Mouse (Mus musculus): ENCODE measurements around the gene Cabp1. TPM values are rescaled to one million over a fixed set of nuclear protein-coding genes. Genes with fewer than 3 reads are reported as not detected.
"Not testable (repeated sequence)": the region's sequence is repeated elsewhere in the genome, so short reads cannot be mapped to it uniquely, and the experiment has no call there.

Gene Cabp1
- polyA plus RNA-seq, 1 experiment, result 1.0 TPM

DNA sequence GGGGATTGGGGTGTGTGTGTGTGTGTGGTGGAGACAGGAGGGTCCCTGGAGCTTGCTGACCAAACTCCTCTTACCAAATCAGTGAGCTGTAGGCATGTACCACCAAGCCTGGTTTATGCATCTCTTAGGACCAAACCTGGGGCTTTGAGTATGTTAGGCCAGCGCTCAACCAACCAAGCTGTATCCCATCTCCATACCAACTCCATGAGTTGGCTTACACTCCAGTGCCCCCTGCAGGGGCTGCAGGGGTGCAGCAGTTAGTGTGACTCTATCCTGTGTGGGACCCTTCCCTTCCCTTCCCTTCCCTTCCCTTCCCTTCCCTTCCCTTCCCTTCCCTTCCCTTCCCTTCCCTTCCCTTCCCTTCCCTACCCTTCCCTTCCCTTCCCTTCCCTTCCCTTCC is 19.6 kb downstream of the Cabp1 start:
- no peaks in the 10 kb centered on the region for H3K27me3 ChIP-seq (ENCODE audit: control insufficient read depth, insufficient read depth, low read length)
- TF ChIP-seq POLR2A (IDR thresholded peaks at IDR 0.05; ENCODE audit: low read depth, low read length), result no peak
- TF ChIP-seq CTCF (IDR thresholded peaks at IDR 0.05; ENCODE audit: extremely low read depth, insufficient read length, insufficient replicate concordance, low read depth, low read length), result no peak
- H3K36me3 ChIP-seq (ENCODE audit: control insufficient read depth, insufficient read depth, low read length), result no peaks in the 10 kb centered on the region
- H3K4me3 ChIP-seq (ENCODE audit: low read depth, low read length), result no peak overlapping the region
- no peak overlapping the region for H3K27ac ChIP-seq (ENCODE audit: insufficient read depth, low read depth, low read length)
- H3K4me1 ChIP-seq (ENCODE audit: control insufficient read depth, insufficient read depth, insufficient read length, low read length), result peaks cover 2% of the 10 kb centered on the region; the same call in 1 of the 2 replicates
- 81% methylated on average over 1 of the region's 1 CpGs for WGBS

DNA sequence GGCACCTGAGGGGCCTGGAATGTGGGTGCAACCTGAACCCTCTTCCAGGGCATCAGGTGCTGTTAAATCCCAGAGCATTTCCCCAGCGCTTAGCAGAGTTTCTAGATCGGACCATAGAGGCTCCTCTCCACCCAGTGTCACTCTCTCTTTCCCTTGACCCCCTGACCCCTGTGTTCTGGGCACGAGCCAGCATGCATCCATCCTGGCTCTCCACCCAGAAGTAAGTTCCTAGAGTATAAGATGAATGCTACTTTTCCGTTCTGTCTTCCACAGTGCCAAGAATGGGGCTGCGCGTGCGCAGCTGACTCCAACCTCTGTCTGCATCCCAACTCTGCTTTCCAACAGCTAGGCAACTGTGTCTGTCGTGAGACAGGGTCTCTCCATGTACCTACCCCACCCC is 24.0 kb downstream of the Cabp1 start:
- TF ChIP-seq CTCF (IDR thresholded peaks at IDR 0.05; ENCODE audit: extremely low read depth, insufficient read length, insufficient replicate concordance, low read depth, low read length) (no peak), POLR2A (IDR thresholded peaks at IDR 0.05; ENCODE audit: low read depth, low read length) (no peak)
- Histone ChIP-seq H3K27me3 (ENCODE audit: control insufficient read depth, insufficient read depth, low read length) (no peaks in the 10 kb centered on the region), H3K4me1 (ENCODE audit: control insufficient read depth, insufficient read depth, insufficient read length, low read length) (peaks cover 10% of the 10 kb centered on the region), H3K27ac (ENCODE audit: insufficient read depth, low read depth, low read length) (no peak overlapping the region), H3K36me3 (ENCODE audit: control insufficient read depth, insufficient read depth, low read length) (no peaks in the 10 kb centered on the region), H3K4me3 (ENCODE audit: low read depth, low read length) (no peak overlapping the region)
- 83% methylated on average over 8 of the region's 8 CpGs for WGBS

DNA sequence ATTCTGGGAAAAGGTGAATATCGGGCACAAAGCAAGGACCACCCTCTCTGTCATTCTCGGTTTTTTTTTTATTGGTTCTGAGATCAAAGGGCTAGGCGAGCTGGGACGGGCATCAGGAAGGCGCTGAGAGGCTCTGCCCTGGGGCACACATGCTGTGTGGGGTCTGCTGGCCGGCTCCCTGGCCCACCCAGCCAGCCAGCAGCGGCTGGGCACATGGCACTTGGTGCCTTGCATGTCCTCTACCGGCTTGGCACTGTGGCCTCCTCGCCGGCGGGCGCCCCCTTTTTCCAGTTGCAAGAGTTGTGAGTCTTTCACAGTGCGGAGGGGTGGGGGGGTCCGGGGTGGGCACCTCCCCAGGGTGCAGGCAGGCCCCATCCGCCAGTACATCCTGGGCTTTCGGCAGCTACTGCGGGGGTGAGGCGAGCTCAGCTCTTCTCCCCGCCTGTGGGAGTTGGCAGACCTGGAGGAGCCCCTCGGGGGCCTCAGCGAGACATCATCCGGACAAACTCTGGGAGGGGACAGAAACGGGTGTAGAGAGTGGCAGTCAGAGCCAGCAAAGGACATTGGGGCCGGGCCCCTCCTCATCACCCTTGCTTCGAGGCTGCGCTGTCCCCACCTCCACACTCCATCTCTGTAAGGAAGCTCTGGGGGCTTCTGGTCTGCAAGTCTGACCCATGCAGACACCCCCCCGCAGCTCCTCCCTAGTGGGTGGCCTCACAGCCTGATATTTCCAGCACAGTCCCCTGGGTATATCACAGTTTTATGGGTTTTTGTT is 25.4 kb downstream of the Cabp1 start:
- no peaks in the 10 kb centered on the region for H3K27me3 ChIP-seq (ENCODE audit: control insufficient read depth, insufficient read depth, low read length)
- WGBS, result 70% methylated on average over 27 of the region's 27 CpGs
- peaks cover 10% of the 10 kb centered on the region for H3K4me1 ChIP-seq (ENCODE audit: control insufficient read depth, insufficient read depth, insufficient read length, low read length)
- TF ChIP-seq CTCF (IDR thresholded peaks at IDR 0.05; ENCODE audit: extremely low read depth, insufficient read length, insufficient replicate concordance, low read depth, low read length) (no peak), POLR2A (IDR thresholded peaks at IDR 0.05; ENCODE audit: low read depth, low read length) (no peak)
- H3K4me3 ChIP-seq (ENCODE audit: low read depth, low read length), result no peak overlapping the region
- H3K27ac ChIP-seq (ENCODE audit: insufficient read depth, low read depth, low read length), result no peak overlapping the region
- H3K36me3 ChIP-seq (ENCODE audit: control insufficient read depth, insufficient read depth, low read length), result no peaks in the 10 kb centered on the region

DNA sequence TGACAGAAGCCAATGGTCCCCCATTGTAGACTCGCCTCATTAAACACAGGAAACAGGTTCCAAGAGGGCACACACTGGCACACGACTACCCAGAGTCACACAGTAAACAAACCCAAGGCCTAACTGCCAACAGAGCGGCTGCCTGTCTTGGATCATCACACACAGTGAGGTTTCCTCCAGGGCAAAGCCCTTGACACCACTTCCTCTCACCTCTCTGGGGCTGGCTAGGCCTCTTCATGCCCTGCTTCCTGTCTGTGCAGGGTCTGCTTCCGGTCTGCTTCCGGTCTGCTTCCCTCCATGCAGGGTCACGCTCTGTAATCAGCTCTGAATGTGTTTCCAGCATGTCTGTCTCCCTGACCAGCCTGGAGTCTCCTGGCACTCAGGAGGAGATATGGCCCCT is 26.8 kb downstream of the Cabp1 start:
- peaks cover 10% of the 10 kb centered on the region for H3K4me1 ChIP-seq (ENCODE audit: control insufficient read depth, insufficient read depth, insufficient read length, low read length)
- 45% methylated on average over 6 of the region's 6 CpGs for WGBS
- no peaks in the 10 kb centered on the region for H3K36me3 ChIP-seq (ENCODE audit: control insufficient read depth, insufficient read depth, low read length)
- H3K27me3 ChIP-seq (ENCODE audit: control insufficient read depth, insufficient read depth, low read length), result no peaks in the 10 kb centered on the region
- H3K4me3 ChIP-seq (ENCODE audit: low read depth, low read length), result no peak overlapping the region
- TF ChIP-seq CTCF (IDR thresholded peaks at IDR 0.05; ENCODE audit: extremely low read depth, insufficient read length, insufficient replicate concordance, low read depth, low read length), result no peak
- TF ChIP-seq POLR2A (IDR thresholded peaks at IDR 0.05; ENCODE audit: low read depth, low read length), result no peak
- no peak overlapping the region for H3K27ac ChIP-seq (ENCODE audit: insufficient read depth, low read depth, low read length)

DNA sequence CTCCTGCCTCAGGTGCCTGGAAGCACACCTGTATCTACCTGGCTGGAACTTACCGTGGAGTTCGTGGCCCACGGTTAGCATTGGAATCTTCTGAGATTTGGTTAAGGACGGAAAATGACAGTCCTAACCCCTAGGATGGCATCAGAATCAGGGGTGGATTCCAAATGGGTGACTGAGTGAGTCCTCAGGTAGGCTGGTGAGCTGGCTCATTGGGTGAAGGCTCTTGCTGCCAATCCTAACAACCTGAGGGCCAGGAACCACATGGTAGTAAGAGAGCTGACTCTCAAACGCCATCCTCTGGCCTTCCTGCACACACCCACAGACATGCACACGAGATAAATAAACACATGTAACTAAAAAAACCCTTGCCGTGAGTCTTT is 27.4 kb downstream of the Cabp1 start:
- H3K4me3 ChIP-seq (ENCODE audit: low read depth, low read length), result no peak overlapping the region
- 33% methylated on average over 7 of the region's 7 CpGs for WGBS
- peaks cover 10% of the 10 kb centered on the region for H3K4me1 ChIP-seq (ENCODE audit: control insufficient read depth, insufficient read depth, insufficient read length, low read length)
- no peaks in the 10 kb centered on the region for H3K27me3 ChIP-seq (ENCODE audit: control insufficient read depth, insufficient read depth, low read length)
- TF ChIP-seq CTCF (IDR thresholded peaks at IDR 0.05; ENCODE audit: extremely low read depth, insufficient read length, insufficient replicate concordance, low read depth, low read length) (no peak), POLR2A (IDR thresholded peaks at IDR 0.05; ENCODE audit: low read depth, low read length) (no peak)
- H3K27ac ChIP-seq (ENCODE audit: insufficient read depth, low read depth, low read length), result no peak overlapping the region
- H3K36me3 ChIP-seq (ENCODE audit: control insufficient read depth, insufficient read depth, low read length), result no peaks in the 10 kb centered on the region

DNA sequence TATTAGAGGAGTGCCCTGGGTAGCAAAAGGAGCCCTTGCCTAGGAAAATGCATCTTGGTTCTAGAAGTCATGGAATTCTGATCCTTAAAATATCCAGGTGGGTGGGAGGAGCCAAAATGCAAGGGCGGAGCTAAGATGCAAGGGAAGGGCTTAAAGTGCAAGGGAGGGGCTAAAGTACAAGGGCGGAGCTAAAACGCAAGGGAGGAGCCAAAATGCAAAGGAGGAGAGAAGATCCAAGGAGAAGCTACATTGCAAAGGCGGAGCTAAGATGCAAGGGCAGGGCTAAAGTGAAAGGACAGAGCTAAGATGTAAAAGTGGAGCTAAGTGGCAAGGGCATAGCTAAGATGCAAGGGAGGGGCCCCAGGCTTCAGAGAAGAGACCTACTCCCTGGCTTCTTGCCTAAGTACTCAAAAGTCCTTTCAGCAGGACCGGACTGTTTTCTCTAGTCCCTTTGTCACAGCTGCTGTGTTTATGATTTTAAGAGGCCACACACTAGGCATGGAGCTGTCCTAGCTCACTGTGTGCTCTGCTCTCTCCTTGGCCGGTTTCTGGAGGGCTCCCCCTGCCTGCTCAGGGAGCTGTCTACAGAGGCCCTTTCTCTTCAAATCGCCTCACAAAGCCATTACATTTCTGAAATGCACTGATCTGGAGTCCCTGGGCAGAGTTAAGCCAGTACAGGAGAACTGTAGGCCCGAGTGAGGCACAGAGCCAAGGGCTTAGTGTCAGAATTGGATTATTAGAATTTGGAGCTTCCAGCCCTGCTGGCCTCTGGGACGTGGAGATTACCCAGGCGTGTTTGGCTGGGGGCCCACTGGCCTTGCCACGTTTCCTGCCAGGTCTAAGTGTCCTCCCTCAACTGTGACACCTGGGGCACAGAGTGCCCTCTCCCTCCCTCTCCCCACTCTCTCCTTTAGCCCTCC is 28.0 kb downstream of the Cabp1 start:
- H3K36me3 ChIP-seq (ENCODE audit: control insufficient read depth, insufficient read depth, low read length), result no peaks in the 10 kb centered on the region
- 23% methylated on average over 11 of the region's 11 CpGs for WGBS
- peaks cover 15% of the 10 kb centered on the region for H3K4me1 ChIP-seq (ENCODE audit: control insufficient read depth, insufficient read depth, insufficient read length, low read length)
- no peak for TF ChIP-seq POLR2A (IDR thresholded peaks at IDR 0.05; ENCODE audit: low read depth, low read length)
- no peak for TF ChIP-seq CTCF (IDR thresholded peaks at IDR 0.05; ENCODE audit: extremely low read depth, insufficient read length, insufficient replicate concordance, low read depth, low read length)
- 0 out of 2 replicates have a peak overlapping the region, but pooled peaks have one; percentile 0 for H3K27ac ChIP-seq (ENCODE audit: insufficient read depth, low read depth, low read length)
- no peaks in the 10 kb centered on the region for H3K27me3 ChIP-seq (ENCODE audit: control insufficient read depth, insufficient read depth, low read length)
- no peak overlapping the region for H3K4me3 ChIP-seq (ENCODE audit: low read depth, low read length)

DNA sequence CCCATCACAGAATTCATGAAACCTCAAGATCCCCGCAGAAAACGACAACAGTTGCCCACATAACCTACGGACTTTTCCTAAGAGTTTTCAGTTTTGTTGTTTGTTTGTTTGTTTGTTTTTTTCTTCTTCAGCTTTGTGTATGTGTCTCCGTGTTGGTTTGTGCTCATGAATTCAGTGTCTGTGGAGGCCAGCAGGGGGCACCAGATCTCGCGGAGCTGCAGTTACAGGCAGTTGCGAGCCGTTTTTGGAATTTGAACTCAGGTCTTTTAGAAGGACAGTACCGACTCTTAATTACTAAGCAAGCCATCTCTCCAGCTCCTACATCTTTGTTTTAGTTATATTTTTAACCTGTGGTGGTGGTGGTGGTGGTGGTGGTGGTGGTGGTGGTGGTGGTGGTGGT is 28.8 kb downstream of the Cabp1 start:
- Histone ChIP-seq H3K36me3 (ENCODE audit: control insufficient read depth, insufficient read depth, low read length) (no peaks in the 10 kb centered on the region), H3K4me3 (ENCODE audit: low read depth, low read length) (no peak overlapping the region), H3K27me3 (ENCODE audit: control insufficient read depth, insufficient read depth, low read length) (no peaks in the 10 kb centered on the region), H3K4me1 (ENCODE audit: control insufficient read depth, insufficient read depth, insufficient read length, low read length) (peaks cover 21% of the 10 kb centered on the region), H3K27ac (ENCODE audit: insufficient read depth, low read depth, low read length) (no peak overlapping the region)
- no peak for TF ChIP-seq POLR2A (IDR thresholded peaks at IDR 0.05; ENCODE audit: low read depth, low read length)
- peak; percentile 50; the same call in 1 of the 2 replicates for TF ChIP-seq CTCF (IDR thresholded peaks at IDR 0.05; ENCODE audit: extremely low read depth, insufficient read length, insufficient replicate concordance, low read depth, low read length)
- 54% methylated on average over 9 of the region's 9 CpGs for WGBS

DNA sequence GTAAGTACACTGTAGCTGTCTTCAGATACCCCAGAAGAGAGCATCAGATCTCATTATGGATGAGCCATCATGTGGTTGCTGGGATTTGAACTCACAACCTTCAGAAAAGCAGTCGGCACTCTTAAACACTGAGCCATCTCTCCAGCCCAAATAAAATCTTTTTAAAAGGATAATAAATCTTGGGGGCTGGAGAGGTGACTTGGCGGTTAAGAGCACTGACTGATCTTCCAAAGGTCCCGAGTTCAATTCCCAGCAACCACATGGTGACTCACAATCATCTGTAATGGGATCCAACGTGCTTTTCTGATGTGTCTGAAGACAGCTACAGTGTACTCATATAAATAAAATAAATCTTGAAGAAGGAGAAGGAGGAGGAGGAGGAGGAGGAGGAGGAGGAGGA is 29.7 kb downstream of the Cabp1 start:
- 77% methylated on average over 4 of the region's 4 CpGs for WGBS
- not testable (repeated sequence) for H3K27ac ChIP-seq (ENCODE audit: insufficient read depth, low read depth, low read length); H3K27me3 ChIP-seq (ENCODE audit: control insufficient read depth, insufficient read depth, low read length); H3K4me3 ChIP-seq (ENCODE audit: low read depth, low read length); H3K36me3 ChIP-seq (ENCODE audit: control insufficient read depth, insufficient read depth, low read length)
- H3K4me1 ChIP-seq (ENCODE audit: control insufficient read depth, insufficient read depth, insufficient read length, low read length), result peaks cover 21% of the 10 kb centered on the region

Measured in small intestine, adult 2 months (tissue).